Mouse (Mus musculus): ENCODE data around the gene Pde2a. TPM values are rescaled to one million over a fixed set of nuclear protein-coding genes. Genes with fewer than 3 reads are reported as not detected.

The Pde2a gene
- polyA plus RNA-seq, 1 experiment: 49.3 TPM

- H3K79me2 ChIP-seq (ENCODE audit: control insufficient read depth, insufficient read depth): no peaks in the 10 kb centered on the region
- H3K36me3 ChIP-seq (ENCODE audit: control insufficient read depth, insufficient read depth): no peaks in the 10 kb centered on the region
- H3ac ChIP-seq (ENCODE audit: control insufficient read depth, insufficient read length): no peak overlapping the region
- no peak overlapping the region for H3K4me3 ChIP-seq
- H3K27me3 ChIP-seq (ENCODE audit: control insufficient read depth, insufficient read depth, insufficient read length): peaks cover 30% of the 10 kb centered on the region
- peak; percentile 67 for TF ChIP-seq REST (IDR thresholded peaks at IDR 0.05; ENCODE audit: insufficient read depth, insufficient read length)
- TF ChIP-seq TCF12 (IDR thresholded peaks at IDR 0.05; ENCODE audit: insufficient read depth, poor library complexity, severe bottlenecking): no peak
- no peak overlapping the region for H3K4me2 ChIP-seq (ENCODE audit: low read depth)
Measured at GRCm38 (mm10) chr7:101437876-101438275, 16.4 kb downstream of the Pde2a start.

- no peaks in the 10 kb centered on the region for H3K79me2 ChIP-seq (ENCODE audit: control insufficient read depth, insufficient read depth)
- no peak for TF ChIP-seq REST (IDR thresholded peaks at IDR 0.05; ENCODE audit: insufficient read depth, insufficient read length)
- TF ChIP-seq MYOG (IDR thresholded peaks at IDR 0.05; ENCODE audit: control insufficient read depth in 1 of 3, insufficient read depth in 1 of 3, insufficient read length in 2 of 3, low read depth in 2 of 3): no peak
- TF ChIP-seq TCF3 (IDR thresholded peaks at IDR 0.05; ENCODE audit: insufficient read length, low read depth): no peak
- no peak for TF ChIP-seq MYOD1 (IDR thresholded peaks at IDR 0.05; ENCODE audit: control insufficient read depth in 1 of 3, insufficient read length in 2 of 3, low read depth in 2 of 3)
- TF ChIP-seq TCF12 (IDR thresholded peaks at IDR 0.05; ENCODE audit: insufficient read depth, poor library complexity, severe bottlenecking): no peak
- TF ChIP-seq CEBPB (IDR thresholded peaks at IDR 0.05; ENCODE audit: insufficient read depth, poor library complexity, severe bottlenecking): no peak
- no peak for TF ChIP-seq POLR2AphosphoS2 (IDR thresholded peaks at IDR 0.05; ENCODE audit: insufficient read length, low read depth)
- TF ChIP-seq USF1 (IDR thresholded peaks at IDR 0.05; ENCODE audit: low read depth): no peak
- no peak for TF ChIP-seq POLR2A (IDR thresholded peaks at IDR 0.05; ENCODE audit: insufficient read length, low read depth)
- H3K27me3 ChIP-seq (ENCODE audit: control insufficient read depth, insufficient read depth, insufficient read length): peaks cover 37% of the 10 kb centered on the region
- no peak overlapping the region for H3ac ChIP-seq (ENCODE audit: control insufficient read depth, insufficient read length)
- H3K4me2 ChIP-seq (ENCODE audit: low read depth): no peak overlapping the region
- H3K36me3 ChIP-seq (ENCODE audit: control insufficient read depth, insufficient read depth): no peaks in the 10 kb centered on the region
- H3K4me3 ChIP-seq: no peak overlapping the region
Measured at GRCm38 (mm10) chr7:101443093-101443492, 21.6 kb downstream of the Pde2a start.

GRCm38 (mm10) chr7:101444211-101444610, 22.7 kb downstream of the Pde2a start:
- TF ChIP-seq E2F4 (IDR thresholded peaks at IDR 0.05; ENCODE audit: insufficient read depth) (no peak), SRF (IDR thresholded peaks at IDR 0.05; ENCODE audit: control insufficient read depth, insufficient read length, low read depth) (no peak), TCF12 (IDR thresholded peaks at IDR 0.05; ENCODE audit: insufficient read depth, poor library complexity, severe bottlenecking) (no peak), MAX (IDR thresholded peaks at IDR 0.05; ENCODE audit: low read depth) (no peak), TCF3 (IDR thresholded peaks at IDR 0.05; ENCODE audit: insufficient read length, low read depth) (no peak), REST (IDR thresholded peaks at IDR 0.05; ENCODE audit: insufficient read depth, insufficient read length) (no peak)
- Histone ChIP-seq H3K27me3 (ENCODE audit: control insufficient read depth, insufficient read depth, insufficient read length) (peaks cover 37% of the 10 kb centered on the region), H3K4me3 (no peak overlapping the region), H3ac (ENCODE audit: control insufficient read depth, insufficient read length) (no peak overlapping the region), H3K79me2 (ENCODE audit: control insufficient read depth, insufficient read depth) (no peaks in the 10 kb centered on the region), H3K4me2 (ENCODE audit: low read depth) (no peak overlapping the region), H3K36me3 (ENCODE audit: control insufficient read depth, insufficient read depth) (no peaks in the 10 kb centered on the region)

- Histone ChIP-seq H3K27me3 (ENCODE audit: control insufficient read depth, insufficient read depth, insufficient read length) (no peaks in the 10 kb centered on the region), H3K79me2 (ENCODE audit: control insufficient read depth, insufficient read depth) (peaks cover 5% of the 10 kb centered on the region), H3K4me3 (peak overlapping the region; percentile 33), H3ac (ENCODE audit: control insufficient read depth, insufficient read length) (no peak overlapping the region), H3K36me3 (ENCODE audit: control insufficient read depth, insufficient read depth) (no peaks in the 10 kb centered on the region), H3K4me2 (ENCODE audit: low read depth) (peak overlapping the region; percentile 99)
- TF ChIP-seq SRF (IDR thresholded peaks at IDR 0.05; ENCODE audit: control insufficient read depth, insufficient read length, low read depth) (no peak), MAX (IDR thresholded peaks at IDR 0.05; ENCODE audit: low read depth) (no peak), REST (IDR thresholded peaks at IDR 0.05; ENCODE audit: insufficient read depth, insufficient read length) (no peak), MYOG (IDR thresholded peaks at IDR 0.05; ENCODE audit: control insufficient read depth in 1 of 3, insufficient read depth in 1 of 3, insufficient read length in 2 of 3, low read depth in 2 of 3) (peak in 2 of 3 experiments; percentile 20 to 45), E2F4 (IDR thresholded peaks at IDR 0.05; ENCODE audit: insufficient read depth) (no peak), CEBPB (IDR thresholded peaks at IDR 0.05; ENCODE audit: insufficient read depth, poor library complexity, severe bottlenecking) (no peak), MYOD1 (IDR thresholded peaks at IDR 0.05; ENCODE audit: control insufficient read depth in 1 of 3, insufficient read length in 2 of 3, low read depth in 2 of 3) (peak in 2 of 3 experiments; percentile 72 to 83)
Measured at GRCm38 (mm10) chr7:101449855-101450254, 28.4 kb downstream of the Pde2a start.

GRCm38 (mm10) chr7:101450422-101451401, 29.2 kb downstream of the Pde2a start:
- H3K36me3 ChIP-seq (ENCODE audit: control insufficient read depth, insufficient read depth): no peaks in the 10 kb centered on the region
- H3ac ChIP-seq (ENCODE audit: control insufficient read depth, insufficient read length): peak overlapping the region; percentile 10
- peaks cover 5% of the 10 kb centered on the region for H3K79me2 ChIP-seq (ENCODE audit: control insufficient read depth, insufficient read depth)
- peak overlapping the region; percentile 99 for H3K4me2 ChIP-seq (ENCODE audit: low read depth)
- peak overlapping the region; percentile 33 for H3K4me3 ChIP-seq
- TF ChIP-seq TCF3 (IDR thresholded peaks at IDR 0.05; ENCODE audit: insufficient read length, low read depth): no peak
- no peak for TF ChIP-seq SRF (IDR thresholded peaks at IDR 0.05; ENCODE audit: control insufficient read depth, insufficient read length, low read depth)
- TF ChIP-seq USF1 (IDR thresholded peaks at IDR 0.05; ENCODE audit: low read depth): peak; percentile 14
- peak; percentile 65 for TF ChIP-seq POLR2A (IDR thresholded peaks at IDR 0.05; ENCODE audit: insufficient read length, low read depth)
- no peak for TF ChIP-seq MAX (IDR thresholded peaks at IDR 0.05; ENCODE audit: low read depth)
- no peak for TF ChIP-seq MYOD1 (IDR thresholded peaks at IDR 0.05; ENCODE audit: control insufficient read depth in 1 of 3, insufficient read length in 2 of 3, low read depth in 2 of 3)
- TF ChIP-seq E2F4 (IDR thresholded peaks at IDR 0.05; ENCODE audit: insufficient read depth): no peak
- no peak for TF ChIP-seq CEBPB (IDR thresholded peaks at IDR 0.05; ENCODE audit: insufficient read depth, poor library complexity, severe bottlenecking)
- no peak for TF ChIP-seq POLR2AphosphoS2 (IDR thresholded peaks at IDR 0.05; ENCODE audit: insufficient read length, low read depth)
- H3K27me3 ChIP-seq (ENCODE audit: control insufficient read depth, insufficient read depth, insufficient read length): no peaks in the 10 kb centered on the region

All from myocyte (in vitro differentiated cells).